Mouse (Mus musculus) liver, embryonic 15.5 days (tissue): ENCODE results near the gene Gpr85. TPM values are rescaled to one million over a fixed set of nuclear protein-coding genes. Genes with fewer than 3 reads are reported as not detected.
"Not testable (repeated sequence)": the region's sequence is repeated elsewhere in the genome, so short reads cannot be mapped to it uniquely, and the experiment has no call there.

Experiments used
- ATAC-seq: fragments of 200-750 bp; cut with Nextera tagmentation; 2 replicates; pipeline ENCODE4 v1.8.0; 2017; ENCODE audit warnings: moderate number of reproducible peaks, mild to moderate bottlenecking, moderate library complexity; ENCODE audit not compliant: insufficient read depth
- H3K27ac ChIP-seq: fragments of 300-500 bp; sonication (generic); replicated peaks from 2 replicates; pipeline ENCODE4 v1.5.1; 2015; ENCODE audit warnings: mild to moderate bottlenecking, inconsistent platforms
- H3K27me3 ChIP-seq: fragments of 300-500 bp; sonication (generic); 2 replicates; pipeline ENCODE4 v1.6.1; 2015; ENCODE audit warnings: mild to moderate bottlenecking, inconsistent platforms
- H3K36me3 ChIP-seq: fragments of 300-500 bp; sonication (generic); replicated peaks from 2 replicates; pipeline ENCODE4 v1.6.1; 2015; ENCODE audit warnings: moderate library complexity, mild to moderate bottlenecking, inconsistent platforms
- H3K4me1 ChIP-seq: fragments of 300-500 bp; sonication (generic); replicated peaks from 2 replicates; pipeline ENCODE4 v1.6.1; 2015; ENCODE audit warnings: inconsistent platforms
- H3K4me2 ChIP-seq: fragments of 300-500 bp; sonication (generic); 2 replicates; pipeline ENCODE4 v1.6.1; 2015; ENCODE audit warnings: moderate library complexity, mild to moderate bottlenecking, inconsistent platforms
- H3K4me3 ChIP-seq: fragments of 300-500 bp; sonication (generic); replicated peaks from 2 replicates; pipeline ENCODE4 v1.5.1; 2015; ENCODE audit warnings: mild to moderate bottlenecking, inconsistent platforms
- H3K9ac ChIP-seq: fragments of 300-500 bp; sonication (generic); 2 replicates; pipeline ENCODE4 v1.6.1; 2015; ENCODE audit warnings: moderate library complexity, mild to moderate bottlenecking, inconsistent platforms
- H3K9me3 ChIP-seq: fragments of 300-500 bp; sonication (generic); replicated peaks from 2 replicates; pipeline ENCODE4 v1.6.1; 2016; ENCODE audit warnings: inconsistent platforms
- WGBS: fragments of 180-500 bp; shearing (Covaris S2); methylation state at CpG from one replicate; pipeline ENCODE4 v1.1.7; 2015; ENCODE audit warnings: mixed read lengths; ENCODE audit not compliant: insufficient replicate concordance; 5-methylcytosine and 5-hydroxymethylcytosine counted together
- polyA plus RNA-seq: library from polyadenylated mRNA; unstranded; fragments of >200 nt; fragmentation: Nextera tagmentation; extraction: Ambion mirVana; gene quantifications from 2 replicates; pipeline ENCODE4 v1.2.1, GENCODE M21; 2015

The Gpr85 gene
- polyA plus RNA-seq, 1 experiment from 2014 or later: 0.12 TPM

- no peaks in the 10 kb centered on the region for H3K27me3 ChIP-seq
- WGBS: 33% methylated on average over 11 of the region's 11 CpGs
- ATAC-seq: no peak
Observed at GRCm38 (mm10) chr6:13854230-13854629, 14.5 kb upstream of the Gpr85 start.

GRCm38 (mm10) chr6:13853244-13853643 is 13.5 kb upstream of the Gpr85 start:
- no peak for ATAC-seq
- Histone ChIP-seq H3K27ac (no peak overlapping the region), H3K36me3 (no peaks in the 10 kb centered on the region), H3K4me1 (no peaks in the 10 kb centered on the region), H3K9ac (no peak overlapping the region), H3K4me2 (no peak overlapping the region), H3K9me3 (no peaks in the 10 kb centered on the region), H3K4me3 (no peak overlapping the region), H3K27me3 (no peaks in the 10 kb centered on the region)
- 71% methylated on average over 4 of the region's 4 CpGs for WGBS

More at GRCm38 (mm10) chr6:13854230-13854629, 14.5 kb upstream of the Gpr85 start:
- no peak overlapping the region for H3K4me3 ChIP-seq
- no peak overlapping the region for H3K27ac ChIP-seq
- H3K4me1 ChIP-seq: no peaks in the 10 kb centered on the region
- no peak overlapping the region for H3K4me2 ChIP-seq
- H3K9me3 ChIP-seq: no peaks in the 10 kb centered on the region
- no peaks in the 10 kb centered on the region for H3K36me3 ChIP-seq
- no peak overlapping the region for H3K9ac ChIP-seq

GRCm38 (mm10) chr6:13846031-13846430 is 6.3 kb upstream of the Gpr85 start:
- H3K9me3 ChIP-seq, H3K36me3 ChIP-seq, ATAC-seq, H3K27me3 ChIP-seq, H3K4me1 ChIP-seq, H3K4me2 ChIP-seq, H3K27ac ChIP-seq, H3K9ac ChIP-seq, H3K4me3 ChIP-seq: not testable (repeated sequence)
- WGBS: 81% methylated on average over 1 of the region's 1 CpGs

GRCm38 (mm10) chr6:13838677-13839344 is 931 bp downstream of the Gpr85 start:
- Histone ChIP-seq H3K27ac (no peak overlapping the region), H3K36me3 (no peaks in the 10 kb centered on the region), H3K27me3 (peaks cover 39% of the 10 kb centered on the region), H3K4me3 (peak overlapping the region; percentile 52), H3K4me1 (no peaks in the 10 kb centered on the region), H3K9ac (peak overlapping the region; percentile 17; the same call in 1 of the 2 replicates), H3K9me3 (no peaks in the 10 kb centered on the region), H3K4me2 (peak overlapping the region; percentile 75)
- WGBS: under 1% methylated on average over 41 of the region's 41 CpGs
- no peak for ATAC-seq

GRCm38 (mm10) chr6:13837916-13838676 is 1.6 kb downstream of the Gpr85 start:
- no peak for ATAC-seq
- peak overlapping the region; percentile 52 for H3K4me3 ChIP-seq
- peak overlapping the region; percentile 75 for H3K4me2 ChIP-seq
- H3K27ac ChIP-seq: no peak overlapping the region
- H3K9me3 ChIP-seq: no peaks in the 10 kb centered on the region
- H3K9ac ChIP-seq: no peak overlapping the region
- 4% methylated on average over 19 of the region's 19 CpGs for WGBS
- no peaks in the 10 kb centered on the region for H3K36me3 ChIP-seq
- H3K27me3 ChIP-seq: peaks cover 39% of the 10 kb centered on the region
- no peaks in the 10 kb centered on the region for H3K4me1 ChIP-seq

GRCm38 (mm10) chr6:13836967-13837570 is 2.7 kb downstream of the Gpr85 start:
- ATAC-seq: no peak
- H3K9me3 ChIP-seq: no peaks in the 10 kb centered on the region
- H3K27ac ChIP-seq: no peak overlapping the region
- no peak overlapping the region for H3K4me3 ChIP-seq
- no peaks in the 10 kb centered on the region for H3K4me1 ChIP-seq
- no peaks in the 10 kb centered on the region for H3K36me3 ChIP-seq
- 29% methylated on average over 3 of the region's 3 CpGs for WGBS
- H3K27me3 ChIP-seq: peaks cover 39% of the 10 kb centered on the region
- no peak overlapping the region for H3K4me2 ChIP-seq
- H3K9ac ChIP-seq: no peak overlapping the region

- no peak overlapping the region for H3K9ac ChIP-seq
- H3K4me2 ChIP-seq: no peak overlapping the region
- H3K27ac ChIP-seq: no peak overlapping the region
- no peaks in the 10 kb centered on the region for H3K9me3 ChIP-seq
- 61% methylated on average over 17 of the region's 17 CpGs for WGBS
- peaks cover 39% of the 10 kb centered on the region for H3K27me3 ChIP-seq
- no peak overlapping the region for H3K4me3 ChIP-seq
- H3K4me1 ChIP-seq: no peaks in the 10 kb centered on the region
- H3K36me3 ChIP-seq: no peaks in the 10 kb centered on the region
- no peak for ATAC-seq
Observed at GRCm38 (mm10) chr6:13835720-13836665, 3.7 kb downstream of the Gpr85 start.

GRCm38 (mm10) chr6:13832770-13833169 is 7.0 kb downstream of the Gpr85 start:
- WGBS: 52% methylated on average over 2 of the region's 2 CpGs
- H3K9ac ChIP-seq: no peak overlapping the region

GRCm38 (mm10) chr6:13828877-13829276 is 10.9 kb downstream of the Gpr85 start:
- Histone ChIP-seq H3K4me2 (no peak overlapping the region), H3K9me3 (no peaks in the 10 kb centered on the region), H3K9ac (no peak overlapping the region), H3K4me3 (no peak overlapping the region), H3K4me1 (no peaks in the 10 kb centered on the region), H3K27me3 (no peaks in the 10 kb centered on the region), H3K27ac (no peak overlapping the region), H3K36me3 (no peaks in the 10 kb centered on the region)
- ATAC-seq: no peak
- WGBS: 44% methylated on average over 1 of the region's 1 CpGs

More at GRCm38 (mm10) chr6:13832770-13833169, 7.0 kb downstream of the Gpr85 start:
- no peak overlapping the region for H3K4me2 ChIP-seq
- no peaks in the 10 kb centered on the region for H3K9me3 ChIP-seq
- no peaks in the 10 kb centered on the region for H3K36me3 ChIP-seq
- no peak overlapping the region for H3K27ac ChIP-seq
- H3K4me3 ChIP-seq: no peak overlapping the region
- H3K4me1 ChIP-seq: no peaks in the 10 kb centered on the region
- ATAC-seq: no peak
- peaks cover 18% of the 10 kb centered on the region for H3K27me3 ChIP-seq

GRCm38 (mm10) chr6:13816661-13817060 is 23.1 kb downstream of the Gpr85 start:
- no peaks in the 10 kb centered on the region for H3K4me1 ChIP-seq
- no peak overlapping the region for H3K4me2 ChIP-seq
- no peak for ATAC-seq
- no peak overlapping the region for H3K27ac ChIP-seq
- H3K36me3 ChIP-seq: no peaks in the 10 kb centered on the region
- H3K4me3 ChIP-seq: no peak overlapping the region
- no peaks in the 10 kb centered on the region for H3K27me3 ChIP-seq
- no peak overlapping the region for H3K9ac ChIP-seq
- no peaks in the 10 kb centered on the region for H3K9me3 ChIP-seq
